Mouse (Mus musculus): ENCODE measurements around the gene Psmc3ip.

Gene Psmc3ip

DNA sequence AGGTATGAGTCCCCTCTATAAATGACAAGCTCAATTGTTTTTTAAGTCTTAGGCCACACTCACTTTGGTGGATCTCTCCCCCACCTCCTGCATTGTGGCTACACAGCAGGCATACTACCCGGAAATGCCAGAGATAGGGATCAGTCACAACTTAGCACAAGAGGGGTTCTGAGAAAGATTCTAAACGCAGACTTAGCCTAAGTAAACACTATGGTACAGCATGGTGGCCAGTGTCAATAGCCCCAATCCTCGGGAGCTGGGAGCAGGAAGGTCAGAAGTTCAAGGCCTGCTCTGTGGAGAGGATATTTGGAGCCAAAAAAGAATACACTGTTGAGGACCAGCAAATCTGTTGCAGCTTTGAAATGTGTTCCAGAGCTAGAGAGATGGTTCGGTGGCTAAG lies 22.9 kb upstream of the Psmc3ip start:
- DNase-seq = no peak

DNA sequence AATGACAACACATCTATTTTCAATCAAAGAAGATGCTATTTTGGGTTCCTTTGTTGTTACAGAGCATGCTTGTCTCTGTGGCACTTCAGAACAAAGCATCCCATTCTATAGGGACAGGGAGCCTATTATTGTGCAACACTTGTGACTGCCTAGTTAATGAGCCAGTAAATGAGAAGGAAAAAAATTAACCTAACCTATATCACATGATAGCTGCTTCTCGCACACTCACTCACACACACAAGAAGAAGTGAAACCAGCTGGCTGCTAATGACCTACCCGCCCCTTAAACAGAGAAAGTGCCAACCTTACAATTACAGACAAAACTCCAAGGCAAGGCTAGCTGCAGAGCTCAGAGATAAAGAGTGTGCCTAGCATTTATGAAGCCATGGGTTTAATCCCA lies 20.3 kb upstream of the Psmc3ip start:
- no peak for DNase-seq

DNA sequence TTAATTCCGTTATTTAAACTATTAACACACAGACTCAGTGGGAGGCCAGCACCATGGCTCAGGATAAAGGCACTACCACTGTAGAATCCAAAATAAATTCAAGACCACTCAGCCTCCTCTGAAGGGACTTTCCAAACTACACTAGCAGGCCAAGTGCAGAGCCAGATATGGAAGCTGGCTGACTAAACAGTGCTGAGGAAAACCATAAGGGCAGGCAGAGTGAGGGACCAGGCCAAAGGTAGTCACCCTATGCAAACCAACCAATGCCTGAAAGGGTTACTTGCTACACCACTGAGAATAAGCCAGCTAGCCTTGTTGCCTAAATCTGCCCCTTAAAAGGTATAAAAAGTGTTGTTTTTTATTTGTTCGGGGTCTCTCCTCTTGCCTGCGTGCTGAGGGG lies 16.9 kb upstream of the Psmc3ip start:
- no peak for DNase-seq

DNA sequence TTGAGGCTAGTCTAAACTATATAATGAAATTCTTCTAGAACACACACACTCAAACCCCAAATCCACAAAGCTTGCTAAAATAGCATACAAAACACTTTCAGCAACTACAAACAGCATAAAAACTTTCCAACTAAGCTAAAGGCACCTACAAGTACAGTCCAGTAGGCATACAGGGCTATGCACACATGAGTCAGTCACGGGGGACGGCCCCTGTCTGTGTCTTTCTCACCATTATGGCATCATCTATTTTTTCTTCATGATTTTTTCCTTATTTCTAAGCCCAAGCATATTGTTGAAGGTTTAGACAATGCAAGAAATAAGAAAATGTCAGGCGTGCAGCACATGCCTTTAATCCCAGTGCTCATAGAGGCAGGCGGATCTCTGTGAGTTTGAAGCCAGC lies 15.9 kb upstream of the Psmc3ip start:
- DNase-seq = no peak

DNA sequence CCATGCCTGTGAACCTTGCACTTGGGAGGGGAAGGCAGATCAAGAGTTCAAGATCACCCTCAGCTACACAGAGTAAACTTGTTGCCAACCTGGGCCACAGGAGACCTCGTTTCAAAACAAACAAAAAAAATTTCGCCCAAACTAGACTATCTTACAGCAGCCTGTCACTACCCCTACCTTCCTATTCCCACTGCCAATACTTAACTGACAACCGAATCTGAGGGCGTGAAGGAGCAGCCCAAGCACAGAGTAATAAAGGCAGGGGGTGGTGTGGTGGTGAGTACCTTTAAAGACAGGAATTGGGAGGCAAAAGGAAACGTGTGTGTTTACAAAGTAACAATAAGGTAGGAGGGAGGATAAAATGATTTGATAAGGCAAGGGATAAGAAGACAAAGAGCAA lies 15.5 kb upstream of the Psmc3ip start:
- DNase-seq = no peak

DNA sequence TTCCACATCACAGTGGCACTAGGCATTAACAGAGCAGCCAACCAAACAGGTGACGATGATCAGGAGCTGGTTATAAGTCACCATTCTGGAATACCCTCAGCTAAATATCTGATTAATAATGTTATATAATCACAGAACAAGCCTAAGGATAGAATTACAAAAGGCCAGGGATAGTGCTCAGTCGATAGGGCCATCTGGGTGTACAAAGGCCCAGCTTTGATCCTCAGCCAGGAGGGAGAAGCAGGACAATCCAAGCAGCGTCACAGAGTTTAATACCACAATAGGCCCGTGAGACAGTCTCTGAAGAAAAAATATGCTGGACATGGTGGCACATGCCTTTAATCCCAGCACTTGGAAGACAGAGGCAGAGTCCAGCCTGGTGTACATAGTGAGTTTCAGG lies 14.1 kb upstream of the Psmc3ip start:
- no peak for DNase-seq

DNA sequence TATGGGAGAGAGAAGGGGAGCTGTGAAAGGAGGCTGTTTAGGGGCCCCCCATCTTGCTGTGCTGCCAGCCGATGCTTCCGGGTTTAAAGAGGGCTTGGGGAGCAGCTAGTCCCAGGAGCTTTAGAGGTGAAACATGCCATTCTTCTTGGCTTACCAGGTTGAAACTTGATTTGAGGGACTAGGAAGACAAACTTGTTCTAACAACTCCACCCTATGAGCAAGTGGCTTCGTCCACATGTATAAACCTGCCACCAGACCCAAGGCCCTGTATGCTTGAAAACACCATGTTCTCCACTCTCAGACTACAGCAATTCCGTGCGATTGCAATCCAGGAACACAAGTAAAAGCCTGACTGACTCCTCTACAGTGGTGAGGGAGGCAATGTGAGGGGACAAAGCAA lies 7.8 kb upstream of the Psmc3ip start:
- no peak for DNase-seq

DNA sequence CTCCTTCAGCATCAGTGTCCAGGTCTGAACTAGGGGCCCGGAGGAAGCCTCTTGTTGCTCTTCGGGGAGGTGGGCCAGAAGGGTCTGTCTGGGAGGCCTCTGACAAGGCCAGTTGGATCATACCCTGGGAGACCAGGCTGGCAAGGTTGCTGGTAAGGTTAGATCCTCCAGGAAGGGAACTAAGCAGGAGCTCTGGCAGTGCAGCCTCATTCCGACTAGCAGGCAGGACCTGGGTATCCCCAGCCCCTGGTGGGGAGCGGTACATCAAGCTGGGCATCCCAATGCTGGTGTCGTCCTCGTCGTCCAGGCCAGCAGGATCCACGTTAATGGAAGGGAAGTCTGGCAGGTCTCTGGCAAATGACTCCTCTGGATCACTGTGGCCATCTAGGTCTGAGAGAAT lies 3.0 kb upstream of the Psmc3ip start:
- DNase-seq = no peak

DNA sequence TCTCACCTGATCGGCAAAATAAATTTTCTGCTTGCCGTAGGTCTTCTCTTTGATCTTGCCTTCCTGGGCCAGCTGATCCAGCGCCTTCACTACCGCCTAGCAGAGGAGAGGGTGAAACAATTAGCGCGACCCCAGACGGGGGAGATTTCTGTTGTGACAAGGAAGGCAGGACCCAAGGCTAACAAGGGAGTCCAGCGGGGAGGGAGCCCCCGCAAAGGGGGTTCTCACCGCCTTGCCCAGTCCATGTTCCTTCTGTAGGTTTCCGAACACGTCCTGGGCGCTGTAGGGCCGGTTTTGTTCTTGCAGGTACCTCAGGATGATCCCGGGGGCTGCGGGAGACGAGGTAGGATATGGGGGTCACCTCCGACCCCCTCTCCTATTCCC lies 314 bp downstream of the Psmc3ip start:
- no peak for DNase-seq

DNA sequence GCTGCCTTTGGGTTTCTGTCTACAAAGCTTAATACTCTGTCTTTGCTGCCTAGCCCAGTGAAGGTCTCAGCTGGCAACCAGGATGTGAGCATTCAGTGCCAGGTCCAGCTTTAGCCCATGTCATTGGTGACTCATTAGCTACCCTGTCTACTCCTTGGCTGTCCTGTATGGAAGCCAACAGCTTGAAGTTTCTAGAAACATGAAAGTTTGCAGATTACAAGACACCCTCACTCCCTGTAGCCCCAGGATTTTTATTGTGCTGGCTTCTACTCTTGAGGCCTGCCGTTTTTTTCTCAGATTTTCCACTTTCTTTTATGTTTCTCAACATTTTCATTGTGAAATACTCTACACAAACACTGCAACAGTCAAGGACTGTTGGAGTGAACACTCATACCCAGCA lies 5.3 kb downstream of the Psmc3ip start:
- DNase-seq = no peak

DNA sequence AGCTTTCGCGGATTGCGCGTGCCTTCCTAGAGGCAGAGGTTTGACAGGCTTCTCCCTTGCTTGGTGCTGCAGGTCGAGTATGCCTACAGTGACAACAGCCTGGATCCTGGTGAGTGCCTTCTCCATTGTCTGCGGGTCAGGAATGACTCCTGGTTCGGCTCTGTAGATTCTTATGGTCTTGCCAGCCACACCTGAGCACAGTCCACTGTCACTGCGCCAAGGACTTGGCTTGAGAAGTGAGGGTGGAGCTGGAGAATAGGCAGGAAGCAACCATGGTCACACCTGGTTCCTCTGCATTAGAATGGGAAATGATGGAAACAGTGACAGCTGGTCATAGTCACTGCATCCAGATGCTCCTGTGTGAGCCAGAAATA lies 7.6 kb downstream of the Psmc3ip start:
- peak; percentile 60 to 61 for DNase-seq

DNA sequence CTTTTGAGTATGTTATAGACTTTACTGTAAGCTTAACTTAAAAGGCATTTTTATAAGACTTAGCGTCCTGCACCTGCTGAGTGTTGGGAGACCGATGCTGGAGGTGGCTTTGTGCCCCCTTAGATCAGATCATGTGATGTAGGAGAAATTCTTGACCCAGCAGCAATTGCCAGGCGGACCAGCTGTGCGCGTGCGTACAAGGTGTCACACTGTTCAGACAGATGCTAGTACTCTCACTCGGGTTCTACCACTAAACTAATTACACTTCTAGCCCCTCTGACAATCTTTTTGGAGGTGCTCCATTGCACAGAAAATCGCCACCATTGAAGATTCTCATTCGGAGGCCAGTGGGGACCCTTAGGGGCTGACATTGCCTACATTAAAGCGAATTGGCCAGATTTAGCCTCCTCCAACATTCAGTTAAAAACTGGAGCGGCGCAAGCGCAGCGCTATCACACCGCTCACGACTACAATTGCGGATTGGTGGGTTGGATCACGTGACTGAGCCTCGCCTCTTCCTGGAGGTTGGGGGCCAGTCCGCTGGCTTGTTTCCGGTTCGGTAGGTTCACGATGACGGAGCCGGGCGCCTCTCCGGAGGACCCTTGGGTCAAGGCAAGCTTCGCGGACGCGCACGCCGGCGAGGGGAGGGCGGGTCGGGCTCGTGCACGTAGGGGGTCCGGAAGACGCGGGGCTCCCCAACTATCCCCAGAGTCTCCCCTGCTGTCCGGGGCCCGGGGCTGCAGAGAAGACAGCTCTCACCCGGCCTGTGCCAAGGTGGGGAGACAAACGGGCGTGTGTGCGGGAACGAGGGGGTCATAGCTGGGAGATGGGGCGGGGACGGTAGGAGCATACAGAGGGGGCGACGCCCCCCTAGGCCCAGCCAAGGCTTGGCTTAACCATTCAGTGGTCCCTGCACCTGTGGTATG lies 8.2 kb downstream of the Psmc3ip start, which contains the start of gene Mlx:
Mlx (plus strand) TSS at position 522 of the 926 bp plus-strand sequence.
- DNase-seq = peak; percentile 92 to 93

DNA sequence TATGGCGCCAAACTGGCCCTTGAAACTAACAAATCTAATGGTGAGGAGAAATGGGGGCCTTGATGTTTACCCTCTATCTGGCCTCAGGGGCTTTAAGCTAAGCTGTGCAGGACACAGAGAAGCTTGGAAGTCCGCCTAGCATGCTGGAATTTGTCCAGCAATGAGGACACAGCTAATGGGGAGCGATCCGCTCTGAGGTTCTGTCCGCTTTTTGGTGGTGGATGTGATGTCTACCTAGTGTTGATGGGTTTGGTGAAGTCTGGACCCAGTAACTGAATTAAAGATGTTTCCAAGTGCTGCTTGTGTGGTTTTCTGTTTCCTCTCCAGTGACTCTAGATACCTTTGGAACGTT lies 8.9 kb downstream of the Psmc3ip start:
- DNase-seq = no peak

DNA sequence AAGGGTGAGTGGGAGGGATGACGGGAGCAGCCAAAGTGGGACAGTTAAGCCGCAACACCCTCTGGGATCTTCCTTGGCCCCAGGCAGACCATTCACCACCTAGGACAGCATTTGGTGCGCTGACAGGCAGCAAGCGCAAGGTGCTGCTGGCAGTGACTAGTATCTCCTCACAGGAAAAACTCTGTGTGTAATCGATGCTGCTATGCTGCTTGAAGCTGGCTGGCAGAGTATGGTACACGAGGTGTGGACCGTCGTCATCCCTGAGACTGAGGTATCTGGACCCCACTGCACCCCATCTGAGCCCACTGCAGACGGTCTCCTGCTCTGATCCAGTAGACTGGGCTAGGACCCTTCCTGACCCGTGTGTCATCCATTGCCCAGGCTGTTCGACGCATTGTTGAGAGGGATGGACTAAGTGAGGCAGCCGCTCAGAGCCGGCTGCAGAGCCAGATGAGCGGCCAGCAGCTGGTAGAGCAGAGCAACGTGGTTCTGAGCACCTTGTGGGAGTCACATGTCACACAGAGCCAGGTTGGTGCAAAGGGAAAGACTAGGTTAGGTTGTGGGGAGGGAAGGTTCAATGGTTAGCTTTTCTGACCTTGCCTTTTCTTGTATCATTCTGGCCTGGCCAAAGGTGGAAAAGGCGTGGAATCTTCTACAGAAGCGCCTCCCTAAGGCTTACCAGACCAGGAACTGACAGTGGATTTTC lies 9.5 kb downstream of the Psmc3ip start:
- DNase-seq = peak; percentile 56 to 64

DNA sequence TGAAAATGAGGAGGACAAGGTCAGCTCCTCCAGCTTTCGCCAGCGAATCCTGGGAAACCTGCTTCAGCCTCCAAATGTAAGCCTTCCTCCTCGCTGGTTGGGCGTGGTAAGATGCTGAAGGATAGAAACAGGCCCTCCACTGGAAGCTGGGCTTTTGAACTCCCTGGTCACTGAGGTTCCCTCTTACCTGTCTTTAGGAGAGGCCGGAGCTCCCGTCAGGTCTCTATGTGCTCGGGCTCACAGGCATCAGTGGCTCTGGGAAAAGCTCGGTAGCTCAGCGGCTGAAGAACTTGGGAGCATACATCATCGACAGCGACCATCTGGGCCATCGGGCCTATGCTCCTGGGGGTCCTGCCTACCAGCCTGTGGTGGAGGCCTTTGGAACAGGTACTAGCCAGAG lies 10.4 kb downstream of the Psmc3ip start:
- no peak for DNase-seq

DNA sequence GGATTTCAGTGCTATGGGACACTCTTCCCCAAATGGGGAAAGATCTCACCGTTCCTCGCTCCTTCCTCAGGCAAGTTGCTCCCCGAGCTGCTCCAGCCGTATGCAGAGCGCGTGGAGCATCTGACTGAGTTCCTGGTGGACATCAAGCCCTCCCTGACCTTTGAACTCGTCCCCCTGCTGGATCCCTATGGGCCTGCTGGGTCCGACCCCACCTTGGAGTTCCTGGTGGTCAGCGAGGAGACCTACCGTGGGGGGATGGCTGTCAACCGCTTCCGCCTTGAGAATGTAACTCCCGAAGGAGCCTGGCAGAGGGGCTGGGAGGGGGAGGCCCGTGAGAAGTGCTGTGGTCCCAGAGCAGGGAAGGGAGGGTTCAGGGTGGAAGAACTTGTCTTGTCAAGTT lies 11.0 kb downstream of the Psmc3ip start:
- no peak for DNase-seq

DNA sequence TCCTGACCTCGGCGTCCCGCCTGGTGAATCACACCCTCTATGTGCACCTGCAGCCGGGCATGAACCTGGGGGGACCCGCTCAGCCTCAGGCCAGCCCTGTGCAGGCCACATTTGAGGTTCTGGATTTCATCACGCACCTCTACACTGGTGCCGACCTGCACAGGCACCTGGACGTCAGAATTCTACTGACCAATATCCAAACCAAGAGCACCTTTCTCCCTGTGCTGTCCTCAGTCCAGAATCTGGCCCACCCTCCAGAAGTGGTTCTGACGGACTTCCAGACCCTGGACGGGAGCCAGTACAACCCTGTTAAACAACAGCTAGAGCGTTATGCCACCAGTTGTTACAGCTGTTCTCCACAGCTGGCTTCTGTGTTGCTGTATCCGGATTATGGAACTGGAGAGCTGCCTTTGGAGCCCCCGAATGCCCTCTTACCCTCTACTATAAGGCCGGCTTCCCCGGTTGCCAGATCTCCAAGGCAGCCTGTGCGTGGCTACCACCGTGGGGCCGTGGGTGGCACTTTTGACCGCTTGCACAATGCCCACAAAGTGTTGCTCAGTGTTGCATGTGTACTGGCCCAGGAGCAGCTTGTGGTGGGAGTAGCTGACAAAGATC lies 12.0 kb downstream of the Psmc3ip start:
- peak; percentile 70 to 81 for DNase-seq

DNA sequence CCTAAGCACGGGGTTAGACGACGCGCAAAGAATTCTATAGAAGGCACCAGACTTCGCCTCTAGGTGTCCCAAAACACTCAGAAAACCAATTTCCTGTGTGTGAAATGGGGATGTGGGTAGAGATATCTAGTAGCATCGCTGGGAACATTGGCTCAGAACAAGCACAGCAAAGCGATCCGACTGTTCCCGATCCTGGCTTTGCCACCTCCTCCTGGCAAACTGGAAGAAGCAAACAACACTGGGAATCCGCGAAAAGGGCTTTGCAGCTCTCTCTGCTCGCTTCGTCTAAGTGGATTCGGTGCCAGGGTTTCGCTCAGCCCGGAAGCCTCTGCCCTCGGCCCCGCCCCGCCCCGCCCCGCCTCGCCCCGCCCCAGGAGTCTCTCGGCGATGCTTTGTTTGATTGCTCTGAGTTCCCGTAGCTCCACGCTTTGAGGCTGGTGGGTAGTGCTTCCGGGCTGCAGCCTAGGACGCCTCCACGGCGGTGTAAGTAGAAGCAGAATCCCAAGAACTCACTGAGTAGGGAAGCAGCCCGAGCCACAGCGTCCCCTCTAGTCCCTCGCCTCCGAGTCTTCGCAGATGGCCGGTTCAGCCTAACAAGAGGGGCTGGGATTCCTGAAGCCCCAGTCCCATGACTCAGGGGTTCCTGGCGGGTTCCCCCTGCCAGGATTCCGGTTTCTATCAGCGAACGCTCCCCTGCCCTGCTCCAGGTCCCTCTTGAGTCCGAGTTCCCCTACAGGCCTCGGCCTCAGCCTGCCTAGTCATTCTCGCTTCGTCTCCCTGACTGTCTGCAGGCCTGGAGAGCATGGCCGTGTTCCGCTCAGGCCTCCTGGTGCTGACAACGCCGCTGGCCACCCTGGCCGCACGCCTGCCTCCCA lies 12.8 kb downstream of the Psmc3ip start, which contains the start of gene Coasy:
Coasy (plus strand) TSS at position 358 of the 875 bp plus-strand sequence.
- DNase-seq = peak; percentile 85 to 88

DNA sequence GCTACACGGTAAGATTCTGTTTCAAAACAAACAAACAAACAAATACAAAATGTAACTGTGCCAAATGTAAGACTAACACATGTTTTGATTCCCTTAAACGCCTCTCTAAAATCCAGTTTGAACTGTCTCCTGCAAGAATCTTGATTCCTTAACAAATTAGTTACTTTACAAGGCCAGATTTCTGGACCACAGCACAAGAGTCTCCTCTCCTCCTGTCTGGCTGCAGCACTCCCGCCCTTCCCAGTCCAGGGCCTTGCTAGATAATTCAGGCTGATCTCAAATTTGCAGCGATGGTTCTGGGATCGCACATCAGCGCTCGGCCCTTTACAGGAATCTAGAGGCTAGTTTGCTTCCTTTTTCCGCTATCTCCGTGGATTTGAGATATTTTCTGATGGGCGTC lies 13.6 kb downstream of the Psmc3ip start:
- no peak for DNase-seq

DNA sequence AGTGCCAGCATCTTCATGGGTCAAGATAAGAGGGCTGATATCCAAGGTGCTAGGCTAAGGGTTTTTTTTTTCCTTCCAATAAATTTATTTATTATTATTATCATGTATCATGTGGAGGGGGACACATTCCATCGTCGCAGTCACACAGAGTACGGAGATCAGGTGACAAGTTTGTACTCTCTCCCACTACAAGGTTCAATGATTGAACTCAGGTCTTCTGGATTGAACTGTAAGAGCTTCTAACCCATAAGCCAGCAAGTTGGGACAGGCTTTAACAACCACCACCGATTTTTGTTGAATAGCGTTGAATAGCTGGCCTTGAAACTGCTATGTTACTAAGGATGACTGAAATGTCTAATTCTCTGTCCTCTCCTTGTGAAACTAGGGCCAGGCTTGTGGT lies 14.8 kb downstream of the Psmc3ip start:
- DNase-seq = no peak

DNA sequence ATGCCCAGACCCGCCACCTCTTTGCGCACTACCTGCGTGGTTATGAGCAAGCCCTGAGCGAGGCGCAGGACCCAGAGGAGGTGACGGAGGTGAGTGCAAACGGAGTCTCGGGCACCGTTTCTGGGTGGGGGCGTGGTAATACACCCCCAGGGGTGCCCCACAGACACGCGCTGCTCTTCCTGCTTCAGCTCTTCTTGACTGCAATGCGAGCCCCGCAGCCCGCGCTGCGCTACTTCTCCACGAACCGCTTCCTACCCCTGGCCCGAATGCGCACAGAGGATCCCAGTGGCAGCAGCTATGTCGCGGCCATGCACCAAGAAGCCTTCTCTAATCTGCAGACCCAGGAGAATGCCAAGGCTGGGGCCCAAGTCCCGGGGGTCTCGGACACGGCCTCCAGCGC lies 15.5 kb downstream of the Psmc3ip start:
- DNase-seq = no peak

DNA sequence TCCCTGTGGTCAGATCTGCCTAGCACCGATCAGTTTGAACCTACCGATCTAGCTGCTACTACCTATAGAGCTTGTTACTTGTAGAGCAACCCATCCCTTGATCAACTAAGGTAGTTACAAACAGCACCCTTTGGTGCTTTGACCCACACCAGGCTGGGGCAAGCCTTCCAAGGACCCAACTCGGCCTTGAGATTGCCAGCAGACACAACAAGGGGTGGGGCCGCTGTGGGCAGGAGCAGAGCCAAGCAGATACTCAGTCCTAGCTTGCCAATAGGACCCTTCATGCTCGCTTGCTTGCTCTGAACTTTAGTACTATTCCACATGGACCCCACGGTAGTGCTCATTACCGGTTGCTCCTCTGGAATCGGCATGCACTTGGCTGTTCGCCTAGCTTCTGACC lies 17.1 kb downstream of the Psmc3ip start, which contains the start of gene Hsd17b1:
Hsd17b1 (plus strand) TSS at position 291 of the 400 bp plus-strand sequence.
- no peak for DNase-seq

All from kidney, adult 8-10 months (tissue).